Mouse (Mus musculus) olfactory bulb, adult 2 months (tissue): ENCODE results near the gene Ppm1h. TPM values are rescaled to one million over a fixed set of nuclear protein-coding genes. Genes with fewer than 3 reads are reported as not detected.

ENCODE experiments used
- H3K27ac ChIP-seq: fragments of 200-500 bp; 2 replicates; pipeline ENCODE4 v1.5.1; 2012; ENCODE audit warnings: low read depth, low read length; ENCODE audit not compliant: insufficient read depth
- H3K4me1 ChIP-seq: fragments of 200-500 bp; 2 replicates; pipeline ENCODE4 v1.6.1; 2012; ENCODE audit warnings: low read length; ENCODE audit not compliant: control insufficient read depth, insufficient read depth
- H3K4me3 ChIP-seq: fragments of 200-500 bp; 2 replicates; pipeline ENCODE4 v1.5.1; 2012; ENCODE audit warnings: mild to moderate bottlenecking, low read depth, low read length, moderate library complexity; ENCODE audit not compliant: insufficient read depth
- CTCF ChIP-seq: fragments of 200-500 bp; IDR thresholded peaks from 2 replicates; pipeline ENCODE4 v1.5.1; 2012; ENCODE audit warnings: low read depth, mild to moderate bottlenecking, low read length, moderate library complexity; ENCODE audit not compliant: insufficient read depth
- POLR2A ChIP-seq: fragments of 200-500 bp; IDR thresholded peaks from 2 replicates; pipeline ENCODE4 v1.6.1; 2012; ENCODE audit warnings: mild to moderate bottlenecking, low read depth, low read length, moderate library complexity; ENCODE audit not compliant: insufficient read depth
- WGBS: fragments of 180-500 bp; shearing (Covaris S2); methylation state at CpG from one replicate; pipeline ENCODE4 v1.1.7; 2018; 5-methylcytosine and 5-hydroxymethylcytosine counted together
- polyA plus RNA-seq: library from polyadenylated mRNA; stranded (reverse); fragments of >200 nt; gene quantifications from 2 replicates; pipeline ENCODE4 v1.2.4, GENCODE M21; 2012; ENCODE audit warnings: low replicate concordance; ENCODE audit not compliant: missing spikeins, insufficient read depth, insufficient read length

Gene Ppm1h
- polyA plus RNA-seq, 1 experiment, result not detected

GRCm38 (mm10) chr10:122716739-122717474 is 38.3 kb downstream of the Ppm1h start:
- TF ChIP-seq CTCF, result no peak
- TF ChIP-seq POLR2A, result no peak
- Histone ChIP-seq H3K4me1 (peaks cover 15% of the 10 kb centered on the region), H3K4me3 (no peak overlapping the region), H3K27ac (no peak overlapping the region)
- WGBS, result 79% methylated on average over 14 of the region's 14 CpGs

GRCm38 (mm10) chr10:122717754-122718415 is 39.3 kb downstream of the Ppm1h start:
- peaks cover 15% of the 10 kb centered on the region for H3K4me1 ChIP-seq
- H3K4me3 ChIP-seq, result 0 out of 2 replicates have a peak overlapping the region, but pooled peaks have one; percentile 4
- H3K27ac ChIP-seq, result peak overlapping the region; percentile 19; the same call in 1 of the 2 replicates
- TF ChIP-seq POLR2A (no peak), CTCF (no peak)
- WGBS, result 24% methylated on average over 14 of the region's 14 CpGs

- WGBS, result 63% methylated on average over 6 of the region's 7 CpGs
- peak overlapping the region; percentile 35; the same call in 1 of the 2 replicates for H3K27ac ChIP-seq
These were observed 40.4 kb downstream of the Ppm1h start for GRCm38 (mm10) chr10:122718951-122719350.

GRCm38 (mm10) chr10:122722111-122722510 is 43.5 kb downstream of the Ppm1h start:
- Histone ChIP-seq H3K4me1 (peaks cover 8% of the 10 kb centered on the region), H3K27ac (no peak overlapping the region), H3K4me3 (no peak overlapping the region)
- 84% methylated on average over 6 of the region's 6 CpGs for WGBS
- TF ChIP-seq POLR2A, result no peak
- TF ChIP-seq CTCF, result no peak

More at GRCm38 (mm10) chr10:122718951-122719350, 40.4 kb downstream of the Ppm1h start:
- Histone ChIP-seq H3K4me3 (no peak overlapping the region), H3K4me1 (peaks cover 15% of the 10 kb centered on the region)
- no peak for TF ChIP-seq POLR2A

- WGBS, result 83% methylated on average over 4 of the region's 4 CpGs
- no peak for TF ChIP-seq POLR2A
- TF ChIP-seq CTCF, result no peak
- no peak overlapping the region for H3K27ac ChIP-seq
These were observed 46.1 kb downstream of the Ppm1h start for GRCm38 (mm10) chr10:122724692-122725091.

GRCm38 (mm10) chr10:122727228-122727627 is 48.7 kb downstream of the Ppm1h start:
- H3K4me3 ChIP-seq, result no peak overlapping the region
- 71% methylated on average over 4 of the region's 4 CpGs for WGBS
- no peaks in the 10 kb centered on the region for H3K4me1 ChIP-seq
- no peak for TF ChIP-seq POLR2A
- no peak overlapping the region for H3K27ac ChIP-seq

More at GRCm38 (mm10) chr10:122724692-122725091, 46.1 kb downstream of the Ppm1h start:
- H3K4me3 ChIP-seq, result no peak overlapping the region
- H3K4me1 ChIP-seq, result no peaks in the 10 kb centered on the region

- H3K4me3 ChIP-seq, result no peak overlapping the region
- no peak for TF ChIP-seq CTCF
- no peak for TF ChIP-seq POLR2A
- H3K27ac ChIP-seq, result no peak overlapping the region
- no peaks in the 10 kb centered on the region for H3K4me1 ChIP-seq
- 89% methylated on average over 2 of the region's 2 CpGs for WGBS
These were observed 49.6 kb downstream of the Ppm1h start for GRCm38 (mm10) chr10:122728172-122728571.

- 98% methylated on average over 3 of the region's 3 CpGs for WGBS
- H3K27ac ChIP-seq, result no peak overlapping the region
- H3K4me1 ChIP-seq, result no peaks in the 10 kb centered on the region
- TF ChIP-seq CTCF (no peak), POLR2A (no peak)
- H3K4me3 ChIP-seq, result no peak overlapping the region
These were observed 53.6 kb downstream of the Ppm1h start for GRCm38 (mm10) chr10:122732146-122732545.

GRCm38 (mm10) chr10:122734521-122734920 is 56.0 kb downstream of the Ppm1h start:
- H3K27ac ChIP-seq, result no peak overlapping the region
- WGBS, result 92% methylated on average over 4 of the region's 4 CpGs
- H3K4me3 ChIP-seq, result no peak overlapping the region
- TF ChIP-seq POLR2A, result no peak
- TF ChIP-seq CTCF, result no peak
- H3K4me1 ChIP-seq, result peaks cover 3% of the 10 kb centered on the region
